Mouse (Mus musculus) midbrain, embryonic 10.5 days (tissue): ENCODE measurements at regions not wholly inside any gene's neighbourhood (a gene's known extent, or its start where the extent isn't known, plus 50 kb on each side); places are given as distances from the start of the nearest gene placed in this dataset.
A peak's percentile ranks its signal among the peaks of the same experiment; 100 is the strongest.

Experiments
- DNase-seq: peaks from one replicate; pipeline ENCODE4 v3.0.0-alpha.2; 2017; ENCODE audit warnings: low spot score
- H3K27ac ChIP-seq: fragments of 300-500 bp; sonication (generic); replicated peaks from 2 replicates; pipeline ENCODE4 v1.5.1; 2016; ENCODE audit warnings: mild to moderate bottlenecking
- H3K27me3 ChIP-seq: fragments of 300-500 bp; sonication (generic); 2 replicates; pipeline ENCODE4 v1.6.1; 2016; ENCODE audit warnings: low read depth, mild to moderate bottlenecking; ENCODE audit not compliant: poor library complexity, severe bottlenecking
- H3K36me3 ChIP-seq: fragments of 300-500 bp; sonication (generic); 2 replicates; pipeline ENCODE4 v1.6.1; 2016; ENCODE audit warnings: mild to moderate bottlenecking, moderate library complexity
- H3K4me1 ChIP-seq: fragments of 300-500 bp; sonication (generic); 2 replicates; pipeline ENCODE4 v1.6.1; 2016
- H3K4me3 ChIP-seq: fragments of 300-500 bp; sonication (generic); 2 replicates; pipeline ENCODE4 v1.5.1; 2016; ENCODE audit warnings: mild to moderate bottlenecking, moderate library complexity
- H3K9me3 ChIP-seq: fragments of 300-500 bp; sonication (generic); replicated peaks from 2 replicates; pipeline ENCODE4 v1.6.1; 2016; ENCODE audit warnings: mild to moderate bottlenecking
- WGBS: fragments of 180-500 bp; shearing (Covaris S2); methylation state at CpG from one replicate; pipeline ENCODE4 v1.1.7; 2016; 5-methylcytosine and 5-hydroxymethylcytosine counted together

GRCm38 (mm10) chr5:45292383-45292782 is 157.7 kb downstream of the Qdpr start:
- no peak for DNase-seq
- Histone ChIP-seq H3K36me3 (no peaks in the 10 kb centered on the region), H3K9me3 (no peaks in the 10 kb centered on the region), H3K27ac (no peak overlapping the region), H3K4me3 (no peak overlapping the region), H3K4me1 (no peaks in the 10 kb centered on the region), H3K27me3 (no peaks in the 10 kb centered on the region)
- WGBS, result 94% methylated on average over 1 of the region's 1 CpGs

GRCm38 (mm10) chr5:45291752-45292151 is 158.3 kb downstream of the Qdpr start:
- WGBS, result 98% methylated on average over 1 of the region's 1 CpGs
- no peak overlapping the region for H3K27ac ChIP-seq
- DNase-seq, result no peak
- no peaks in the 10 kb centered on the region for H3K9me3 ChIP-seq
- no peak overlapping the region for H3K4me3 ChIP-seq
- no peaks in the 10 kb centered on the region for H3K36me3 ChIP-seq
- H3K27me3 ChIP-seq, result no peaks in the 10 kb centered on the region
- no peaks in the 10 kb centered on the region for H3K4me1 ChIP-seq

DNA sequence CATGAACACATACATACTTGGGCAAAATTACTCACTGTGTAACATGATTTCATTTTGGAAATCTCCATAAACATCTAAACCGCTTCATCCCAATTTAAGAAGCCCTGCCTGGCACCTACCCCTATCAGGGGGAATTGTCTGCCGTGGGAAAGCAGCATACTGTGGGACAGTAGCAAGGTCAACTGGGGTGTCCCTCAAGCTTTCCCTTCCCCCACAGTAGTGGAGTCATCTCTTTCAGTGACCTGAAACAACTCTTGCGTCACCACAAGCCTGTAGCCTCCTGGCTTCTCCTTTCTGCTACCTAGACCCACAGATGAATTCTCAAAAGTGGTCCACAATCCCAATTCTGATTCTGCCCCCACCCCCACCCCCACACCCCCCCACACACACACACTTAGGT is 158.8 kb downstream of the Qdpr start:
- H3K36me3 ChIP-seq, result no peaks in the 10 kb centered on the region
- 91% methylated on average over 3 of the region's 3 CpGs for WGBS
- H3K4me1 ChIP-seq, result no peaks in the 10 kb centered on the region
- H3K27me3 ChIP-seq, result no peaks in the 10 kb centered on the region
- DNase-seq, result no peak
- H3K4me3 ChIP-seq, result no peak overlapping the region
- H3K27ac ChIP-seq, result no peak overlapping the region
- H3K9me3 ChIP-seq, result no peaks in the 10 kb centered on the region

DNA sequence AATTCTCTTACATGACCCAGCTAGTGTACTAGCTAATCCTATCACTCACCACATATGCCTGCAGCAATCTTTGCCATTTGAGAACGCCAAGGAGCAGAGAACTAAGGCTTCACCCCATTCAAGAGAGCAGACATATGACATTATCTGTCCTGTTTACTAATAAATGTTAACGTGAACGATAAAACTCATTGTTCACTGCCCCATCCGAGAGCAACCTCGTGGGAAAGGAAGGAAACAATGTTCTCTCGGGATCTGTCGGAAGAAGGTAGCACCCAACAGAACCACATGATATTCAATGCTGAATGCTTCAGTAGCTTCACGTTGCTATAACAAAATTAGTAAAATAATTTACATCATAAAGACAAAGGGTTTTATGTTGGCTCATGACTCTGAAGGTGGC is 163.6 kb downstream of the Qdpr start:
- Histone ChIP-seq H3K36me3 (no peaks in the 10 kb centered on the region), H3K27ac (no peak overlapping the region), H3K9me3 (no peaks in the 10 kb centered on the region), H3K27me3 (no peaks in the 10 kb centered on the region), H3K4me3 (no peak overlapping the region), H3K4me1 (peaks cover 26% of the 10 kb centered on the region)
- DNase-seq, result no peak
- WGBS, result 93% methylated on average over 8 of the region's 8 CpGs

DNA sequence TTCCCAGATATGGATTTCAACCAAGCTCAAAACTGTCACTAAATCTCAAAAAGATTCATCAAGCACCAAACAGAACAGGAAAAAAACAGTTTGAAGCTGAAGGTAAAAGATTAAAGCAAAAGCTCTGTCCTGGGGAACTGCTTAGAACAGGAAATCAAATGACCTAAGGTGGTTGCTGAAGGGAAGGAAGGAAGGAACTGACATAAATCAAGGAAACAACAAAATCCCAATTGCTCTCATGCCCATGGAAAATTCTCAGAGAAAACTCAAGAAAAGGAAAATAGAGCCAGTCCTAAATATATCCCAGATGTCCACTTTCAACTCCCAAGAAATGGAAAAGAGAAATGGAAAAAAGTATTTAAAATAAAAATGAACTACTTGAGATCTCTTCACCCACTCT is 165.4 kb downstream of the Qdpr start:
- Histone ChIP-seq H3K27me3 (no peaks in the 10 kb centered on the region), H3K4me1 (peaks cover 26% of the 10 kb centered on the region), H3K27ac (no peak overlapping the region), H3K9me3 (no peaks in the 10 kb centered on the region), H3K36me3 (no peaks in the 10 kb centered on the region), H3K4me3 (no peak overlapping the region)
- no peak for DNase-seq

GRCm38 (mm10) chr5:45283908-45284415 is 166.1 kb downstream of the Qdpr start:
- H3K27me3 ChIP-seq, result no peaks in the 10 kb centered on the region
- H3K27ac ChIP-seq, result no peak overlapping the region
- DNase-seq, result no peak
- no peak overlapping the region for H3K4me3 ChIP-seq
- H3K4me1 ChIP-seq, result peaks cover 26% of the 10 kb centered on the region
- WGBS, result 63% methylated on average over 2 of the region's 2 CpGs
- no peaks in the 10 kb centered on the region for H3K36me3 ChIP-seq
- H3K9me3 ChIP-seq, result no peaks in the 10 kb centered on the region

DNA sequence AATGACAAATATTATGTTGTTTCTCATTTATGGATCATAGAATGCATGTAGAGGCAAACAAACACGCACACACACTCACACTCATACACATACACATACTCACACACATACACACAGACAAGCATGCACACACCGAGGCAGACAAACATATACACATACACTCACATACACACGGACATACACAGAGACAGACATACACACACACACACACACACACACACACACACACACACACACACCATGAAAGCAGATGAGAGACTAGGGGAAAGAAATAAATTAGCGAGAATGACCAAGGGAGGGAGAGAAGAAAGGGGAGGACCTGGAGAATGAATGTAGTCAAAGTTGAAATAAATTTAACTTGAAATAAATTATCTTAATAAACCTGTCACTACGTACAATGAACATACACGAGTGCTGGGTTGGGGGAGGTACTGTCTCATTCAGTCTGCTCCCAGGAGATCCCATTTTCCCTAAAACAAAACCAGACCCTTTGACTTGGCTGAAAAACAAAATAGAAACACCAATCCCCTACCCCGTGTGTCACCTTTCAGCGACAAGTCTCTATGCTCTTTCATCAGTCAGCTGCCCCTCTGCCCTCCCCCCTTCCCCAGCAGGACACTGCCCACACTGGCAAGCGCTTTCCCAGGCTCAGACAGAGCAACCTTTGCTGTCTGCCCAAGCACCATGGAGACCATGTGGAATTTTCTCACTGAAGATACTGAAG is 167.7 kb downstream of the Qdpr start:
- Histone ChIP-seq H3K27ac (peak overlapping the region; percentile 64), H3K9me3 (no peaks in the 10 kb centered on the region), H3K4me1 (peaks cover 39% of the 10 kb centered on the region), H3K27me3 (no peaks in the 10 kb centered on the region), H3K36me3 (no peaks in the 10 kb centered on the region), H3K4me3 (no peak overlapping the region)
- DNase-seq, result peak; percentile 65
- WGBS, result 36% methylated on average over 9 of the region's 9 CpGs

GRCm38 (mm10) chr5:45278571-45278970 is 171.5 kb downstream of the Qdpr start:
- peak overlapping the region; percentile 50 for H3K4me3 ChIP-seq
- 1% methylated on average over 9 of the region's 9 CpGs for WGBS

DNA sequence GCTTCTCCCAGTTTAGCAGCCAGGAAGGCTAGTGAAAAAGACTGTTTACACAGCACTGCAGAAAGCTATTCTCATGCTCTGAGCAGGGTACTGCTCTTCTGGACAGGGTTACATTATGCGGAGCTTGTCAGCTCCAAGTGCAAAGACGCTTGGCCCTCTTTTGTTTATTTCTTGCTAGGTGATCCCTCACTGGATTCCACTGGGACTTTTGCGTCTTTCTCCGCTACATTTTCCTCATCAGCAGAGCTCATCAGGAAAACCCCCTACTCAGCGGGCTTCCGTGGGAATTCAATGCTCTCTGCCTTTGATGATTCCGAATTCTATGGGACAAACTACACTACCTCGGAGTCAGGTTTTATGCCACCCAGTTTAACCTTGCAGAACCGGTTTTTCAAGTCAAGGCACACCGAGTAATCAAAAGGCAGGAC is 172.0 kb downstream of the Qdpr start:
- H3K27ac ChIP-seq, result peak overlapping the region; percentile 80
- DNase-seq, result peak; percentile 42
- under 1% methylated on average over 10 of the region's 10 CpGs for WGBS

More at GRCm38 (mm10) chr5:45278571-45278970, 171.5 kb downstream of the Qdpr start:
- Histone ChIP-seq H3K36me3 (no peaks in the 10 kb centered on the region), H3K4me1 (peaks cover 28% of the 10 kb centered on the region), H3K27me3 (no peaks in the 10 kb centered on the region), H3K9me3 (no peaks in the 10 kb centered on the region), H3K27ac (peak overlapping the region; percentile 80)
- DNase-seq, result peak; percentile 78

GRCm38 (mm10) chr5:45270679-45271078 is 179.4 kb downstream of the Qdpr start:
- Histone ChIP-seq H3K4me1 (peaks cover 11% of the 10 kb centered on the region; the same call in 1 of the 2 replicates), H3K27me3 (no peaks in the 10 kb centered on the region), H3K36me3 (no peaks in the 10 kb centered on the region), H3K4me3 (no peak overlapping the region), H3K27ac (no peak overlapping the region), H3K9me3 (no peaks in the 10 kb centered on the region)
- 93% methylated on average over 3 of the region's 3 CpGs for WGBS
- DNase-seq, result no peak

More for the DNA sequence above, 172.0 kb downstream of the Qdpr start:
- Histone ChIP-seq H3K9me3 (no peaks in the 10 kb centered on the region), H3K36me3 (no peaks in the 10 kb centered on the region), H3K27me3 (no peaks in the 10 kb centered on the region), H3K4me3 (peak overlapping the region; percentile 50), H3K4me1 (peaks cover 24% of the 10 kb centered on the region)

DNA sequence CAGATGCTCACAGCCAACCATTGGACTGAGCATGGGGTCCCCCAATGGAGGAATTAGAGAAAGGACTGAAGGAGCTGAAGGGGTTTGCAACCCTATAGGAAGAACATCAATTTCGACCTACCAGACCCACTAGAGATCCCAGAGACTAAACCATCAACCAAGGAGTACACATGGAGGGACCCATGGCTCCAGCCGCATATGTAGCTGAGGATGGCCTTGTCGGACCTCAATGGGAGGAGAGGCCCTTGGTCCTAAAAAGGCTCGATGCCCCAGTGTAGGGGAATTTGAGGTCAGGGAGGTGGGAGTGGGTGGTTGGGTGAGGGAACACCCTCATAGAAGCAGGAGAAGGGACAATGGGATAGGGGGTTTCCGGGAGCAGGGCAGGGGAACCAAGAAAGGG is 180.6 kb downstream of the Qdpr start:
- WGBS, result 85% methylated on average over 5 of the region's 5 CpGs
- DNase-seq, result no peak
- Histone ChIP-seq H3K27me3 (no peaks in the 10 kb centered on the region), H3K36me3 (no peaks in the 10 kb centered on the region), H3K4me3 (no peak overlapping the region), H3K9me3 (no peaks in the 10 kb centered on the region), H3K4me1 (peaks cover 11% of the 10 kb centered on the region; the same call in 1 of the 2 replicates), H3K27ac (no peak overlapping the region)

DNA sequence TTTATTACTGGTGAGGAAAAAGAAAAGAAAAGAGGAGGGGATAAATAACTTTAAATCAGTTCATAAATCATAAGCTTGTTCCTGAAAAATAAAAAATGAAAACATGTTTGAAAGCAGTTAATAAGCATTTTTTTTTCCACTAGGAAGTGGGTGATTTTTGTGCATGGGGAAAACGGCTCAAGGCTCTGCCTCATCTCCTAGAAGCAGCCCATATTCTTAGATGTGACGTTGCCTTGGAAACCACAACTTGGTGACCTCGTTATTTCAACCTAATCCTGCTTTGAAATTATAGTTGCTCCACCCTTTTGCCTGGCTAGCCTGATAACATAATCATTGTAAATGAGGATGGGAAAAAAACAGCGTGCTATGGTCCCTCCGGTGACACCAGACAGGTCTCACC is 183.1 kb downstream of the Qdpr start:
- DNase-seq, result no peak
- 63% methylated on average over 5 of the region's 5 CpGs for WGBS

GRCm38 (mm10) chr5:45258486-45258885 is 191.6 kb downstream of the Qdpr start:
- WGBS, result 93% methylated on average over 1 of the region's 1 CpGs
- H3K36me3 ChIP-seq, result no peaks in the 10 kb centered on the region
- no peak for DNase-seq
- no peak overlapping the region for H3K27ac ChIP-seq
- no peaks in the 10 kb centered on the region for H3K9me3 ChIP-seq
- H3K4me1 ChIP-seq, result no peaks in the 10 kb centered on the region
- no peak overlapping the region for H3K4me3 ChIP-seq
- H3K27me3 ChIP-seq, result no peaks in the 10 kb centered on the region

More for the DNA sequence above, 183.1 kb downstream of the Qdpr start:
- Histone ChIP-seq H3K4me3 (no peak overlapping the region), H3K27me3 (no peaks in the 10 kb centered on the region), H3K36me3 (no peaks in the 10 kb centered on the region), H3K9me3 (no peaks in the 10 kb centered on the region), H3K27ac (no peak overlapping the region), H3K4me1 (peaks cover 11% of the 10 kb centered on the region; the same call in 1 of the 2 replicates)
